Mouse (Mus musculus): ENCODE measurements at regions not wholly inside any gene's neighbourhood (a gene's known extent, or its start where the extent isn't known, plus 50 kb on each side); places are given as distances from the start of the nearest gene placed in this dataset.
A peak's percentile ranks its signal among the peaks of the same experiment; 100 is the strongest.

- 23% methylated on average over 4 of the region's 4 CpGs for WGBS
- Histone ChIP-seq H3K4me3 (replicated peaks; ENCODE audit: insufficient read depth, low read depth, low read length) (no peak overlapping the region), H3K27ac (ENCODE audit: insufficient read depth, low read length) (no peak overlapping the region), H3K4me1 (ENCODE audit: control insufficient read depth, insufficient read depth, low read length) (no peaks in the 10 kb centered on the region), H3K27me3 (ENCODE audit: control insufficient read depth, insufficient read depth, low read length) (no peaks in the 10 kb centered on the region)
- no peak for DNase-seq
- TF ChIP-seq CTCF (IDR thresholded peaks at IDR 0.05; ENCODE audit: borderline replicate concordance, insufficient read depth, low read depth, low read length) (no peak), POLR2A (IDR thresholded peaks at IDR 0.05; ENCODE audit: borderline replicate concordance, insufficient read depth, low read length) (no peak)
These were observed 872.9 kb upstream of the Lrrc6 start for GRCm38 (mm10) chr15:67373599-67373998.

DNA sequence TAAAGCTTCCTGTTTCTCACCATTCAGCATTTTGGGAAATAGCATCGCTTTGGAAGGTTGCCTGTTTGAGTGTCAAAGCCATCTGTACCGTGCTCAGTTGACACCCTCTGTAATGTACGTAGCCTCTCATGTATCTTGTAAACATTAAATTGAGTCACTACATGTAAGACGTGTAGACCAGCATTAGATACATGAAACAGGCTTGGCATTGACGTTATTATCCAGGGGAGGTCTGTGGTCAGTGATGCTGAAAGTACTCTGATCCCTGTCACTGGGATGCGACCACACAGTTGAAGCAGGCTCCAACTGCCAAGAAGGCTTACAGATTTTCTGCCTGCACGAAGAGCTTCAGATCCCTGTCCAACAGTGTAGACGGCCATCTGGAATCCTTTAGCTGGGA is 872.3 kb upstream of the Lrrc6 start:
- Histone ChIP-seq H3K4me1 (ENCODE audit: control insufficient read depth, insufficient read depth, low read length) (no peaks in the 10 kb centered on the region), H3K4me3 (replicated peaks; ENCODE audit: insufficient read depth, low read depth, low read length) (no peak overlapping the region), H3K27me3 (ENCODE audit: control insufficient read depth, insufficient read depth, low read length) (no peaks in the 10 kb centered on the region), H3K27ac (ENCODE audit: insufficient read depth, low read length) (no peak overlapping the region)
- 10% methylated on average over 8 of the region's 8 CpGs for WGBS
- peak in 1 of 2 experiments; percentile 6 for DNase-seq
- no peak for TF ChIP-seq CTCF (IDR thresholded peaks at IDR 0.05; ENCODE audit: borderline replicate concordance, insufficient read depth, low read depth, low read length)
- TF ChIP-seq POLR2A (IDR thresholded peaks at IDR 0.05; ENCODE audit: borderline replicate concordance, insufficient read depth, low read length) = no peak

DNA sequence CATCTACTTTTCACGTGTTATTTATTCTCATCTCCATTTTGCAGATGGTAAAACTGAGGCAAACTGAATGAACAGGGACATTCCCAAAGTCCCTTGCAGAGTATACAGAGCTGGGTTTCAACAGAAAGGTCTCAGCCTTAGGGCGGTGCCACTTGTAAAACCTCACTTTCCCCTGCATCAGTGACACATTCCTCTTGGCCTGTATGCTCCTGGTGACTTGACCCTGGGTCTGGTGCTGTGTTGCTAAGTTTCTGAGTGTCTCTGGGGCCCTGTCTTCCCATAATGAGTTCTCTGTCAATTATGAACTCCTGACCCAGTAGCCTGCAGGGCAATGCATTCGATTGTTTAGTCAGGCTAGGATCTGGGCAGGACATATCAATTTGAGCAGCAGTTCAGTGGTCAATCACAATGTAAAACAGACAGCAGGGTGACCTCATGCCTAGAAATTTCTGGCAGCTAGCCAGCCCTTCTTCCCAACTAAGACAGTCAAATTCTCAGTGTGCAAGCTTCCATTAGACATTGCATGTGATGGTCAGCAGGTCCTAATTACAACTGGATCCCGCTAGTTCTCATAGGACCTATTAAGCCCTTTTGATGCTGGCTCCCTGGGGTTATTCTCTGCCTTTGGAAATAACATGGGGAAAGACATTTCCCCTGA is 863.5 kb upstream of the Lrrc6 start:
- no peak overlapping the region for H3K27ac ChIP-seq (ENCODE audit: insufficient read depth, low read length)
- no peaks in the 10 kb centered on the region for H3K27me3 ChIP-seq (ENCODE audit: control insufficient read depth, insufficient read depth, low read length)
- WGBS = 62% methylated on average over 4 of the region's 4 CpGs
- TF ChIP-seq POLR2A (IDR thresholded peaks at IDR 0.05; ENCODE audit: borderline replicate concordance, insufficient read depth, low read length) (no peak), CTCF (IDR thresholded peaks at IDR 0.05; ENCODE audit: borderline replicate concordance, insufficient read depth, low read depth, low read length) (no peak)
- no peak overlapping the region for H3K4me3 ChIP-seq (replicated peaks; ENCODE audit: insufficient read depth, low read depth, low read length)
- no peaks in the 10 kb centered on the region for H3K4me1 ChIP-seq (ENCODE audit: control insufficient read depth, insufficient read depth, low read length)
- no peak for DNase-seq

DNA sequence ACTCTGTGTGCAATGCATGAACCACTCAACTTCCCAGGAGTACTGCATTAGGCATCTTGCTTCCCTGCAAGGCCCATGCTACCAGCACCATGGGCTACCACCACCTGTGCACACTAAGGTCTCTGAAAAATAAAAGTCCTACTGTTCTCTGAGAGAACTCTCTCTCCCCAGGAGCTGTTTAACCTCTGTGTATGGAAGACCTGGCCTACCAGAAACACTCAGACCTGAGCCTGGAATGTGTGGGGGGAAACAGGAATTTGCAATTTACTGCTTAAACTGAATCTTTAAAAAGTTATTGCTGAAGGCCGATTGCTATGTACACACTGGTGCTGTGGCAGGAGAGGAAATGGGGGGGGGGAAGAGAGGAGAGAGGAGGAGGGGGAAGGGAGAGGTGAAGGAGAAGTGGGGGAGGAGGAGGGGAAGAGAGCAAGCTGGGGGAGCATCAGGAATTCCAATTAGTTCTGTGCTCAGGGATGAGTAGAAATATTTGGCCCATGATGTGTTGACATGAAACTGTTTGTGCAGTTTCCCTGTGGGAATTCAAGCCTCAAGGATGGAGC is 860.4 kb upstream of the Lrrc6 start:
- Histone ChIP-seq H3K27me3 (ENCODE audit: control insufficient read depth, insufficient read depth, low read length) (no peaks in the 10 kb centered on the region), H3K27ac (ENCODE audit: insufficient read depth, low read length) (no peak overlapping the region), H3K4me3 (replicated peaks; ENCODE audit: insufficient read depth, low read depth, low read length) (no peak overlapping the region), H3K4me1 (ENCODE audit: control insufficient read depth, insufficient read depth, low read length) (no peaks in the 10 kb centered on the region)
- TF ChIP-seq CTCF (IDR thresholded peaks at IDR 0.05; ENCODE audit: borderline replicate concordance, insufficient read depth, low read depth, low read length) (no peak), POLR2A (IDR thresholded peaks at IDR 0.05; ENCODE audit: borderline replicate concordance, insufficient read depth, low read length) (no peak)
- 76% methylated on average over 1 of the region's 1 CpGs for WGBS
- DNase-seq = no peak

GRCm38 (mm10) chr15:67357867-67358266 is 857.2 kb upstream of the Lrrc6 start:
- no peak for TF ChIP-seq CTCF (IDR thresholded peaks at IDR 0.05; ENCODE audit: borderline replicate concordance, insufficient read depth, low read depth, low read length)
- no peak for TF ChIP-seq POLR2A (IDR thresholded peaks at IDR 0.05; ENCODE audit: borderline replicate concordance, insufficient read depth, low read length)
- H3K27me3 ChIP-seq (ENCODE audit: control insufficient read depth, insufficient read depth, low read length) = no peaks in the 10 kb centered on the region
- 81% methylated on average over 3 of the region's 3 CpGs for WGBS
- H3K4me1 ChIP-seq (ENCODE audit: control insufficient read depth, insufficient read depth, low read length) = no peaks in the 10 kb centered on the region
- H3K4me3 ChIP-seq (replicated peaks; ENCODE audit: insufficient read depth, low read depth, low read length) = no peak overlapping the region
- no peak for DNase-seq
- no peak overlapping the region for H3K27ac ChIP-seq (ENCODE audit: insufficient read depth, low read length)

DNA sequence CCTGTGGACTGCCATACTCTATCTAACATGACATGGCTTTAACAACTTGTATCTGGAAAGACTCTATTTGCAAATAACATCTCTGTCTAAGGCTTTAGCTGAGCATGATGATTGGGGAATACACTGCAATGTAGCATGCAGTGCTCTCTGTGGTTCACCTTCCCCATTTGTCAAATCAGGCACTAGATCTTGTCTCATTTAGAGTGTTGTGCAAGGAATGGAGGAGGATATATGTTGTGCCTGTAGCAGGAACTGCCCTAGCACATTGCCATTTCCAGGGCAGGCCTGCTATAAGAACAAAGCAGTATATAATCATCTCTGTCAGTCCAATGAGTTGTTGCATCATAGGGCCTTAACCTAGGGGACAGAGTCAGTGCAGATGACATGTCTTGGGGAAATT is 854.6 kb upstream of the Lrrc6 start:
- Histone ChIP-seq H3K27ac (ENCODE audit: insufficient read depth, low read length) (no peak overlapping the region), H3K4me1 (ENCODE audit: control insufficient read depth, insufficient read depth, low read length) (no peaks in the 10 kb centered on the region), H3K4me3 (replicated peaks; ENCODE audit: insufficient read depth, low read depth, low read length) (no peak overlapping the region), H3K27me3 (ENCODE audit: control insufficient read depth, insufficient read depth, low read length) (no peaks in the 10 kb centered on the region)
- DNase-seq = no peak
- TF ChIP-seq CTCF (IDR thresholded peaks at IDR 0.05; ENCODE audit: borderline replicate concordance, insufficient read depth, low read depth, low read length) (no peak), POLR2A (IDR thresholded peaks at IDR 0.05; ENCODE audit: borderline replicate concordance, insufficient read depth, low read length) (no peak)

GRCm38 (mm10) chr15:67354598-67355159 is 854.0 kb upstream of the Lrrc6 start:
- no peaks in the 10 kb centered on the region for H3K27me3 ChIP-seq (ENCODE audit: control insufficient read depth, insufficient read depth, low read length)
- no peak overlapping the region for H3K27ac ChIP-seq (ENCODE audit: insufficient read depth, low read length)
- no peak for DNase-seq
- no peak overlapping the region for H3K4me3 ChIP-seq (replicated peaks; ENCODE audit: insufficient read depth, low read depth, low read length)
- no peaks in the 10 kb centered on the region for H3K4me1 ChIP-seq (ENCODE audit: control insufficient read depth, insufficient read depth, low read length)
- TF ChIP-seq POLR2A (IDR thresholded peaks at IDR 0.05; ENCODE audit: borderline replicate concordance, insufficient read depth, low read length) (no peak), CTCF (IDR thresholded peaks at IDR 0.05; ENCODE audit: borderline replicate concordance, insufficient read depth, low read depth, low read length) (no peak)

DNA sequence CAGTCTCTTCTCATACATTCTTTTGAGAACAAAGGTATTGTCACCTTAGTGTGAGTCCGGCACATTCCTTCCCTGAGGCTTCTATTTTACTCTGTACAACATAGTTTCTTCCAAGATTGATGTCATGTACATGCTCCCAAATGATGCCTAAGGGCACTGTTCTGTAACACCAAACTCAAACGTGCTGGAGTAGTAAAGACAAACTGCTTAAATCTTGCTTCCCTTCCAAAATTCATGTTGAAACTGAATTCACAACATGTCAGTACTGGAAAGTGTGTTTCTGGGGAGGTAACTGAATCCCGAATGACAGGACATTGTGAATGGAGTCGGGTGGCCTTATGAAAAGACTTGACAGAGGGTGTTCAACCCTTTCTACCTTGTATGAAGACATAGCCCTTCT is 848.8 kb upstream of the Lrrc6 start:
- no peak for DNase-seq
- H3K4me1 ChIP-seq (ENCODE audit: control insufficient read depth, insufficient read depth, low read length) = no peaks in the 10 kb centered on the region
- H3K27me3 ChIP-seq (ENCODE audit: control insufficient read depth, insufficient read depth, low read length) = no peaks in the 10 kb centered on the region
- H3K4me3 ChIP-seq (replicated peaks; ENCODE audit: insufficient read depth, low read depth, low read length) = no peak overlapping the region
- 84% methylated on average over 4 of the region's 4 CpGs for WGBS
- TF ChIP-seq CTCF (IDR thresholded peaks at IDR 0.05; ENCODE audit: borderline replicate concordance, insufficient read depth, low read depth, low read length) (no peak), POLR2A (IDR thresholded peaks at IDR 0.05; ENCODE audit: borderline replicate concordance, insufficient read depth, low read length) (no peak)
- no peak overlapping the region for H3K27ac ChIP-seq (ENCODE audit: insufficient read depth, low read length)
